Mouse (Mus musculus): ENCODE results near the gene Hnrnpm. TPM values are rescaled to one million over a fixed set of nuclear protein-coding genes. Genes with fewer than 3 reads are reported as not detected.
"Not testable (repeated sequence)": the region's sequence is repeated elsewhere in the genome, so short reads cannot be mapped to it uniquely, and the experiment has no call there.

Hnrnpm gene
- polyA plus RNA-seq, 1 experiment from 2014 or later = 725 TPM

DNA sequence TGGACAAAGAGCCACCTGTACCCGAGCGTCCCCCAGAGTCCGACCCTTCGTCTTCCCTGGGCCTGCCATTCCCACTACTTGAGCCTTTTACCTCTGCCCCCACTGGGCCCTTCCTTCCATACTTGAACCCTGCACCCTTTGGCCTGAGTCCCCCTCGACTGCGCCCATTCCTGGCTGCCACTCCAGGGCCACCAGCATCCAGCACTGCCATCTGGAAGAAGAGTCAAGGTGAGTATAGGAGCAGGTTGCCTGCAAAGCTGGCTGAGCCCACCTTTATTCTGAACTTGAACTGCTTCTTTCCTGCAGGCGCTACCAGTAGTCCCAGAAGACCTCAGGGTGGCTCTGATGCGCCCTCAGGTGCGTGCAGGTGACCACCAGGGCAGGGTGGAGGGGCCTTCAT is 55.4 kb downstream of the Hnrnpm start:
- ATAC-seq (replicated peaks; ENCODE audit: insufficient number of reproducible peaks, low FRiP score, low TSS enrichment, low read depth) (no peak), DNase-seq (ENCODE audit: low spot score) (no peak)
- Histone ChIP-seq H3K9ac (replicated peaks; ENCODE audit: low read length) (no peak overlapping the region), H3K27me3 (ENCODE audit: control insufficient read depth, insufficient read depth, low read length) (no peaks in the 10 kb centered on the region), H3K4me2 (ENCODE audit: low read depth, low read length) (no peak overlapping the region), H3K27ac (replicated peaks; ENCODE audit: low read depth, low read length) (no peak overlapping the region), H3K9me3 (replicated peaks; ENCODE audit: control insufficient read depth, low read length) (no peaks in the 10 kb centered on the region), H3K4me3 (ENCODE audit: low read depth, low read length) (no peak overlapping the region), H3K36me3 (replicated peaks; ENCODE audit: control insufficient read depth, insufficient read depth, low read depth, low read length) (peaks cover 3% of the 10 kb centered on the region; the same call in 1 of the 2 replicates), H3K4me1 (ENCODE audit: control insufficient read depth, insufficient read depth, low read length) (no peaks in the 10 kb centered on the region; the same call in 1 of the 2 replicates)
- WGBS = 94% methylated on average over 9 of the region's 9 CpGs

DNA sequence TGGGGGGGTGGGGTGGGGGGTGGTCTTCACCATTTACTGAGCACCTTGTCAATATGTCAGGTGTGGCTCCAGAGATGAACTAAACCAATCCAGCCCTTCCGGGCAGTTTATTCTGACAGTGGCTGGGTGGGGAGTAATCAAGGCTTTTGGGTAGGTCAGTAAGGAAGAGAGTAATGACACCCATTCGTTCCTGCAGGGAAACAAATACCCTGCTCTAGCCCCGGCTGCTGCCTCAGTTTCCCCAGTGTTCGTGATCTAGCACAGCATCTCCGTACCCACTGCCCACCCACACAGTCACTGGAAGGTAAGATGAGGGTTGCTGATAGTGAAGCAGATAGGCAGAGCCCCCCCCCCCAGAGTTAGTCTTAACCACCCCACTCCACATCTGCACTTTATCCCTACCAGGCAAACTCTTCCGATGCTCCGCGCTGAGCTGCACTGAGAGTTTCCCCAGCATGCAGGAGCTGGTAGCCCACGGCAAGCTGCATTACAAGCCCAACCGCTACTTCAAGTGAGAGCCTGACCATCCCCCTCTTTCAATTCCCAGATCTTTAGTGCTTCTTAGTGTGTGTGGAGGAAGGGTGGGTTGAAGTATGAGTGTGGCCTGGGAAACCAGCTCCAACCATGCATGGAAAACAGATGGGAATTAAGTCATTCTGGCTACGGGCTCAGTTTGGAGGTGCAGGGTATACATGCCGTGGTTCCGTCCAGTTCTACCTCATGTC is 56.3 kb downstream of the Hnrnpm start:
- no peak overlapping the region for H3K4me2 ChIP-seq (ENCODE audit: low read depth, low read length)
- H3K36me3 ChIP-seq (replicated peaks; ENCODE audit: control insufficient read depth, insufficient read depth, low read depth, low read length) = peaks cover 3% of the 10 kb centered on the region; the same call in 1 of the 2 replicates
- DNase-seq (ENCODE audit: low spot score) = no peak
- no peaks in the 10 kb centered on the region for H3K27me3 ChIP-seq (ENCODE audit: control insufficient read depth, insufficient read depth, low read length)
- no peak overlapping the region for H3K9ac ChIP-seq (replicated peaks; ENCODE audit: low read length)
- H3K27ac ChIP-seq (replicated peaks; ENCODE audit: low read depth, low read length) = no peak overlapping the region
- H3K9me3 ChIP-seq (replicated peaks; ENCODE audit: control insufficient read depth, low read length) = no peaks in the 10 kb centered on the region
- H3K4me1 ChIP-seq (ENCODE audit: control insufficient read depth, insufficient read depth, low read length) = no peaks in the 10 kb centered on the region; the same call in 1 of the 2 replicates
- WGBS = 87% methylated on average over 13 of the region's 13 CpGs
- H3K4me3 ChIP-seq (ENCODE audit: low read depth, low read length) = no peak overlapping the region; the same call in 1 of the 2 replicates
- no peak for ATAC-seq (replicated peaks; ENCODE audit: insufficient number of reproducible peaks, low FRiP score, low TSS enrichment, low read depth)

DNA sequence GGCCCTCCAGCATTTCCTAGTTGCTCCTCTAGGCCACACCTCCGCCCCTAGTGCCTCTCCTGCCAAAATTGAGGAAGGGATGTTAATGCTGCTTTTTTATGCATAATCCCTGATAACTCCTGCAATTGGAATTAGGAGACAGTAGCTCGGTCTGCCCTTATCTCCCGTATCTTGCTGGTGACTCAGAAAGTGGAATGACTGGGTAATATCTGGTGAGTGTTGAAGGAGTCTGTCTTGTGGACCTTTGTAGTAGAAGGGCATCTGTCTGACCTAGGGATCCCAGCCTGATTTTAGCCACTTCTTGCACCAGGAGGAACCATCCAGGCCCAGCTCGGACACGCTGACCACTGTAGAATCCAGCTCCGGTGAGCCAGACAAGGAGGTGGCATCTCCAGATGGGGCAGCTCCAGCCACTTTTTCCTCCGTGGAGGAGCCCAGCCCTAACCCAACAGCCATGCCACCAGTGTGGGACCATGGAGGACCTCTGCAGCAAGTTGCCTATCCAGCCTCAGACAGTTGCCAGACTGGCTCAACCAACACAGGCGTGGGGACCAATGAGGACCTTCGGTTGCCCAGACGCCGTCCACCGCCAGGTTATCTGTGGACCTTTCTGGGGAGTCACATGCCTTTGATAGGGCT is 57.1 kb downstream of the Hnrnpm start:
- Histone ChIP-seq H3K4me2 (ENCODE audit: low read depth, low read length) (peak overlapping the region; percentile 65), H3K4me3 (ENCODE audit: low read depth, low read length) (peak overlapping the region; percentile 66), H3K27ac (replicated peaks; ENCODE audit: low read depth, low read length) (peak overlapping the region; percentile 96), H3K4me1 (ENCODE audit: control insufficient read depth, insufficient read depth, low read length) (no peaks in the 10 kb centered on the region; the same call in 1 of the 2 replicates), H3K27me3 (ENCODE audit: control insufficient read depth, insufficient read depth, low read length) (no peaks in the 10 kb centered on the region), H3K9me3 (replicated peaks; ENCODE audit: control insufficient read depth, low read length) (no peaks in the 10 kb centered on the region), H3K9ac (replicated peaks; ENCODE audit: low read length) (peak overlapping the region; percentile 90), H3K36me3 (replicated peaks; ENCODE audit: control insufficient read depth, insufficient read depth, low read depth, low read length) (peaks cover 3% of the 10 kb centered on the region; the same call in 1 of the 2 replicates)
- 75% methylated on average over 12 of the region's 12 CpGs for WGBS
- ATAC-seq (replicated peaks; ENCODE audit: insufficient number of reproducible peaks, low FRiP score, low TSS enrichment, low read depth) (0 out of 2 replicates have a peak, but pooled peaks have one; percentile 2), DNase-seq (ENCODE audit: low spot score) (no peak)

GRCm38 (mm10) chr17:33628621-33629486 is 57.8 kb downstream of the Hnrnpm start, which contains the start of gene Zfp414:
Gene Zfp414 (plus strand): TSS chr17:33629090.
- Histone ChIP-seq H3K27ac (replicated peaks; ENCODE audit: low read depth, low read length) (peak within 1 kb of the TSS; percentile 96), H3K27me3 (ENCODE audit: control insufficient read depth, insufficient read depth, low read length) (no peaks in the 10 kb centered on the region), H3K9me3 (replicated peaks; ENCODE audit: control insufficient read depth, low read length) (no peaks in the 10 kb centered on the region), H3K4me3 (ENCODE audit: low read depth, low read length) (peak within 1 kb of the TSS; percentile 66), H3K9ac (replicated peaks; ENCODE audit: low read length) (peak within 1 kb of the TSS; percentile 90), H3K4me2 (ENCODE audit: low read depth, low read length) (peak within 1 kb of the TSS; percentile 65), H3K4me1 (ENCODE audit: control insufficient read depth, insufficient read depth, low read length) (no peaks in the 10 kb centered on the region; the same call in 1 of the 2 replicates), H3K36me3 (replicated peaks; ENCODE audit: control insufficient read depth, insufficient read depth, low read depth, low read length) (peaks cover 3% of the 10 kb centered on the region; the same call in 1 of the 2 replicates)
- DNase-seq (ENCODE audit: low spot score) (peak; percentile 98), ATAC-seq (replicated peaks; ENCODE audit: insufficient number of reproducible peaks, low FRiP score, low TSS enrichment, low read depth) (peak; percentile 91)
- 3% methylated on average over 33 of the region's 35 CpGs for WGBS

DNA sequence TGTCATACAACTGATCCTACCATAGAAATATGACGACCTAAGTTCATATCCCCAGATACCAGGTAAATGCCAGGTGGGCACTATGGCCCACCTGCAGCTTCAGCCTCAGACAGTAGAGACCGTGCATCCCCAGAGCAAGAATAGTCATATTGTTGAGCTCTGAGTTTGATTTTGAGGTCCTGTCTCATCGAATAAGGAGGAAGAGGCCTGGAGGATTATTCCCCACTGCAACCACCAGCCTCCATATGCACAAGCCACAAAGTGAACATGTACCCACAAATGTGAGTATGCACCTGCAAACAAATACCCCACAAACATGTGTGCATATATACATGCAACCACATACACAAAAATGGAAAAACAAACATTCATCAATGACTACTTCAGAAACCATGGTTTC is 59.4 kb downstream of the Hnrnpm start:
- DNase-seq (ENCODE audit: low spot score) (no peak), ATAC-seq (replicated peaks; ENCODE audit: insufficient number of reproducible peaks, low FRiP score, low TSS enrichment, low read depth) (no peak)
- no peaks in the 10 kb centered on the region; the same call in 1 of the 2 replicates for H3K4me1 ChIP-seq (ENCODE audit: control insufficient read depth, insufficient read depth, low read length)
- H3K27me3 ChIP-seq (ENCODE audit: control insufficient read depth, insufficient read depth, low read length) = no peaks in the 10 kb centered on the region
- no peak overlapping the region for H3K4me3 ChIP-seq (ENCODE audit: low read depth, low read length)
- peaks cover 3% of the 10 kb centered on the region; the same call in 1 of the 2 replicates for H3K36me3 ChIP-seq (replicated peaks; ENCODE audit: control insufficient read depth, insufficient read depth, low read depth, low read length)
- no peak overlapping the region for H3K4me2 ChIP-seq (ENCODE audit: low read depth, low read length)
- no peak overlapping the region for H3K27ac ChIP-seq (replicated peaks; ENCODE audit: low read depth, low read length)
- no peak overlapping the region for H3K9ac ChIP-seq (replicated peaks; ENCODE audit: low read length)
- WGBS = 91% methylated on average over 3 of the region's 3 CpGs
- H3K9me3 ChIP-seq (replicated peaks; ENCODE audit: control insufficient read depth, low read length) = no peaks in the 10 kb centered on the region

DNA sequence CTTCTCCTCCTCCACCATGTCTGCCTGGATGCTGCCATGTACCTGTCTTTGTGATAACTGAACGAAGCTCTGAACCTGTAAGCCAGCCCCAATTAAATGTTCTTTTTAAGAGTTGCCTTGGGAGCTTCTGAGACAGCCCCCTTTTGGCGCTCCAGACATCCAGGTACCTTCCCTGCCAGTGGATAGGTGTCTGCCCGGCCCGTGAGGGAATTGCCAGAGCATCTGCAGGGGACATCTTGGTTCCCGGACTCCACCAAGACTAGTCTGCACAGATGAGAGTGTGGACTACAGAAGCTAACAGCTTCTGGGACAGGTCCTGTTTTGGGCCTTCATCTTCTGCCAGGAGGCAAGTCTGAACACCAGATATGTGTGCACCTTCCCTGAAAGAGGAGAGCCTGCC is 72.9 kb downstream of the Hnrnpm start:
- H3K27ac ChIP-seq (replicated peaks; ENCODE audit: low read depth, low read length); H3K4me1 ChIP-seq (ENCODE audit: control insufficient read depth, insufficient read depth, low read length); H3K4me2 ChIP-seq (ENCODE audit: low read depth, low read length); DNase-seq (ENCODE audit: low spot score); H3K4me3 ChIP-seq (ENCODE audit: low read depth, low read length); H3K9ac ChIP-seq (replicated peaks; ENCODE audit: low read length); H3K27me3 ChIP-seq (ENCODE audit: control insufficient read depth, insufficient read depth, low read length); ATAC-seq (replicated peaks; ENCODE audit: insufficient number of reproducible peaks, low FRiP score, low TSS enrichment, low read depth); H3K36me3 ChIP-seq (replicated peaks; ENCODE audit: control insufficient read depth, insufficient read depth, low read depth, low read length); H3K9me3 ChIP-seq (replicated peaks; ENCODE audit: control insufficient read depth, low read length): not testable (repeated sequence)
- 88% methylated on average over 5 of the region's 5 CpGs for WGBS

GRCm38 (mm10) chr17:33610548-33610947 is 76.1 kb downstream of the Hnrnpm start:
- ATAC-seq (replicated peaks; ENCODE audit: insufficient number of reproducible peaks, low FRiP score, low TSS enrichment, low read depth) = no peak
- Histone ChIP-seq H3K27me3 (ENCODE audit: control insufficient read depth, insufficient read depth, low read length) (no peaks in the 10 kb centered on the region), H3K4me2 (ENCODE audit: low read depth, low read length) (no peak overlapping the region), H3K9ac (replicated peaks; ENCODE audit: low read length) (no peak overlapping the region), H3K4me3 (ENCODE audit: low read depth, low read length) (no peak overlapping the region), H3K36me3 (replicated peaks; ENCODE audit: control insufficient read depth, insufficient read depth, low read depth, low read length) (no peaks in the 10 kb centered on the region), H3K4me1 (ENCODE audit: control insufficient read depth, insufficient read depth, low read length) (no peaks in the 10 kb centered on the region), H3K27ac (replicated peaks; ENCODE audit: low read depth, low read length) (no peak overlapping the region), H3K9me3 (replicated peaks; ENCODE audit: control insufficient read depth, low read length) (no peaks in the 10 kb centered on the region)
- 82% methylated on average over 7 of the region's 7 CpGs for WGBS
- DNase-seq (ENCODE audit: low spot score) = no peak
